Mouse (Mus musculus): ENCODE measurements around the gene Zfp128. TPM values are rescaled to one million over a fixed set of nuclear protein-coding genes. Genes with fewer than 3 reads are reported as not detected.

Gene Zfp128
- total and polyA plus RNA-seq, 2 experiments from 2014 or later, result 2.0 to 16.6 TPM

DNA sequence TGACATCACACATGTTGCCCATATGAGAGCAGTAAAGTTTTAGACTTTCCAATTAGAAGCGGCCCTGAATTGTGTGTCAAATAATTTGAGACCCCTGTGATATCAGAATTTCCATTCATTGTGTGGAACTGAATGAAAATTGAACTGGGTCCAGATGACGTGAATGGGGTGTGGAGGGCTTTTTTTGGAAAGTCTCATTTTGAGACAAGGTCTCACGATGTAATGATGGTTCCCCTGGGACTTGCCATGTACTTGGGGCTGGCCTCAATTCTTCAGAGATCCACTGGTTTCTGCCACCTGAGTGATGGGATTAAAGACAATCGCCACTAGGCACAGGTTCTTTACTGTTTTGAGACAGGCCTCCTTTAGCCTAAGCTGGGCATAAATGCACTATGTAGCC lies 59.6 kb downstream of the Zfp128 start:
- no peak overlapping the region for H3K4me2 ChIP-seq (ENCODE audit: low read depth, low read length, poor library complexity, severe bottlenecking)

More for the DNA sequence above, 59.6 kb downstream of the Zfp128 start:
- Histone ChIP-seq H3K27me3 (ENCODE audit: insufficient read depth, low read length) (no peaks in the 10 kb centered on the region), H3K36me3 (ENCODE audit: insufficient read depth, low read length) (no peaks in the 10 kb centered on the region), H3K9me3 (ENCODE audit: low read length) (no peaks in the 10 kb centered on the region), H3K4me3 (ENCODE audit: low read depth, low read length) (no peak overlapping the region), H3K9ac (replicated peaks; ENCODE audit: low read length, poor library complexity, severe bottlenecking) (no peak overlapping the region), H3K27ac (ENCODE audit: low read depth, low read length) (no peak overlapping the region), H3K4me1 (ENCODE audit: insufficient read depth, low read length) (no peaks in the 10 kb centered on the region)
- DNase-seq (ENCODE audit: low spot score) (no peak), ATAC-seq (ENCODE audit: low FRiP score) (no peak)
- 78% methylated on average over 4 of the region's 4 CpGs for WGBS
- no peak for TF ChIP-seq CTCF (IDR thresholded peaks at IDR 0.05)

Other genes starting within 250 kb of the Zfp128 start
- not detected in 2 replicates for gene Vmn2r54, start 240.9 kb upstream of the Zfp128 start, total RNA-seq (2014; rRNA removed)
- not detected in 2 replicates for gene Vmn2r54, start 240.9 kb upstream of the Zfp128 start, polyA plus RNA-seq (2015; fragmentation: Nextera tagmentation; extraction: Ambion mirVana)
- not detected in 2 replicates for gene Vmn2r55, start 196.2 kb upstream of the Zfp128 start, total RNA-seq (2014; rRNA removed)
- gene Vmn2r55, start 196.2 kb upstream of the Zfp128 start, polyA plus RNA-seq (2015; fragmentation: Nextera tagmentation; extraction: Ambion mirVana), result 0.09 TPM in 1 of 2 replicates, not detected in the other
- not detected in 2 replicates for gene Vmn2r56, start 146.2 kb upstream of the Zfp128 start, total RNA-seq (2014; rRNA removed)
- gene Vmn2r56, start 146.2 kb upstream of the Zfp128 start, polyA plus RNA-seq (2015; fragmentation: Nextera tagmentation; extraction: Ambion mirVana), result 0.02 and 0.05 TPM in 2 replicates
- gene Zscan18, start 77.5 kb upstream of the Zfp128 start, total RNA-seq (2014; rRNA removed), result 19.2 and 34.3 TPM in 2 replicates
- gene Zscan18, start 77.5 kb upstream of the Zfp128 start, polyA plus RNA-seq (2015; fragmentation: Nextera tagmentation; extraction: Ambion mirVana), result 25.5 and 27.0 TPM in 2 replicates
- gene Zfp329, start 62.3 kb upstream of the Zfp128 start, total RNA-seq (2014; rRNA removed), result 16.6 and 18.6 TPM in 2 replicates
- gene Zfp329, start 62.3 kb upstream of the Zfp128 start, polyA plus RNA-seq (2015; fragmentation: Nextera tagmentation; extraction: Ambion mirVana), result 16.1 and 22.3 TPM in 2 replicates
- 11.8 and 18.4 TPM in 2 replicates for gene Zfp110, start 46.4 kb upstream of the Zfp128 start, total RNA-seq (2014; rRNA removed)
- 18.1 and 19.4 TPM in 2 replicates for gene Zfp110, start 46.4 kb upstream of the Zfp128 start, polyA plus RNA-seq (2015; fragmentation: Nextera tagmentation; extraction: Ambion mirVana)
- gene Zscan22, start 16.6 kb downstream of the Zfp128 start, total RNA-seq (2014; rRNA removed), result 4.4 and 8.3 TPM in 2 replicates
- 2.6 and 3.7 TPM in 2 replicates for gene Zscan22, start 16.6 kb downstream of the Zfp128 start, polyA plus RNA-seq (2015; fragmentation: Nextera tagmentation; extraction: Ambion mirVana)
- 1,185 and 1,542 TPM in 2 replicates for gene Rps5, start 41.1 kb downstream of the Zfp128 start, total RNA-seq (2014; rRNA removed)
- 583 and 614 TPM in 2 replicates for gene Rps5, start 41.1 kb downstream of the Zfp128 start, polyA plus RNA-seq (2015; fragmentation: Nextera tagmentation; extraction: Ambion mirVana)
- gene Rnf225, start 46.2 kb downstream of the Zfp128 start, total RNA-seq (2014; rRNA removed), result 1.9 and 2.7 TPM in 2 replicates
- 1.1 and 1.2 TPM in 2 replicates for gene Rnf225, start 46.2 kb downstream of the Zfp128 start, polyA plus RNA-seq (2015; fragmentation: Nextera tagmentation; extraction: Ambion mirVana)
- 31.7 and 35.4 TPM in 2 replicates for gene Zfp324, start 84.7 kb downstream of the Zfp128 start, total RNA-seq (2014; rRNA removed)
- 7.7 and 9.0 TPM in 2 replicates for gene Zfp324, start 84.7 kb downstream of the Zfp128 start, polyA plus RNA-seq (2015; fragmentation: Nextera tagmentation; extraction: Ambion mirVana)
- gene Zfp446, start 96.7 kb downstream of the Zfp128 start, total RNA-seq (2014; rRNA removed), result 11.9 and 13.0 TPM in 2 replicates
- gene Zfp446, start 96.7 kb downstream of the Zfp128 start, polyA plus RNA-seq (2015; fragmentation: Nextera tagmentation; extraction: Ambion mirVana), result 8.2 and 8.9 TPM in 2 replicates
- gene Slc27a5, start 117.0 kb downstream of the Zfp128 start, total RNA-seq (2014; rRNA removed), result not detected in 2 replicates
- gene Slc27a5, start 117.0 kb downstream of the Zfp128 start, polyA plus RNA-seq (2015; fragmentation: Nextera tagmentation; extraction: Ambion mirVana), result 0.18 and 0.21 TPM in 2 replicates
- 467 and 650 TPM in 2 replicates for gene Trim28, start 117.9 kb downstream of the Zfp128 start, total RNA-seq (2014; rRNA removed)
- gene Trim28, start 117.9 kb downstream of the Zfp128 start, polyA plus RNA-seq (2015; fragmentation: Nextera tagmentation; extraction: Ambion mirVana), result 187 and 190 TPM in 2 replicates
- 37.5 and 70.8 TPM in 2 replicates for gene Zbtb45, start 128.9 kb downstream of the Zfp128 start, total RNA-seq (2014; rRNA removed)
- gene Zbtb45, start 128.9 kb downstream of the Zfp128 start, polyA plus RNA-seq (2015; fragmentation: Nextera tagmentation; extraction: Ambion mirVana), result 29.0 and 31.8 TPM in 2 replicates
- 67.6 and 114 TPM in 2 replicates for gene Chmp2a, start 153.6 kb downstream of the Zfp128 start, total RNA-seq (2014; rRNA removed)
- gene Chmp2a, start 153.6 kb downstream of the Zfp128 start, polyA plus RNA-seq (2015; fragmentation: Nextera tagmentation; extraction: Ambion mirVana), result 198 and 205 TPM in 2 replicates
- 359 and 383 TPM in 2 replicates for gene Ube2m, start 157.1 kb downstream of the Zfp128 start, total RNA-seq (2014; rRNA removed)
- 146 and 147 TPM in 2 replicates for gene Ube2m, start 157.1 kb downstream of the Zfp128 start, polyA plus RNA-seq (2015; fragmentation: Nextera tagmentation; extraction: Ambion mirVana)
- 13.2 and 14.4 TPM in 2 replicates for gene Mzf1, start 173.6 kb downstream of the Zfp128 start, total RNA-seq (2014; rRNA removed)
- 12.2 TPM in 2 replicates for gene Mzf1, start 173.6 kb downstream of the Zfp128 start, polyA plus RNA-seq (2015; fragmentation: Nextera tagmentation; extraction: Ambion mirVana)
- gene Vmn1r85, start 214.0 kb downstream of the Zfp128 start, total RNA-seq (2014; rRNA removed), result 0.33 and 0.85 TPM in 2 replicates
- 0.25 and 0.27 TPM in 2 replicates for gene Vmn1r85, start 214.0 kb downstream of the Zfp128 start, polyA plus RNA-seq (2015; fragmentation: Nextera tagmentation; extraction: Ambion mirVana)
- not detected in 2 replicates for gene Vmn1r86, start 238.7 kb downstream of the Zfp128 start, total RNA-seq (2014; rRNA removed)
- gene Vmn1r86, start 238.7 kb downstream of the Zfp128 start, polyA plus RNA-seq (2015; fragmentation: Nextera tagmentation; extraction: Ambion mirVana), result not detected in 2 replicates

Data from midbrain, postnatal 0 days (tissue).